Mouse (Mus musculus) spleen, postnatal 14 days (tissue): Measurements from ENCODE around the gene Sh3bgr.

Source experiments
- DNase-seq, 2 experiments: peaks; one replicate each; pipeline ENCODE4 v3.0.0; 2021 to 2022; ENCODE audit warnings: low spot score in 2 of 2

The Sh3bgr gene

GRCm38 (mm10) chr16:96199913-96200701 lies at the start of gene Sh3bgr:
Sh3bgr (plus strand) TSS chr16:96200450.
- no peak for DNase-seq

GRCm38 (mm10) chr16:96150995-96151394 lies 49.3 kb upstream of the Sh3bgr start:
- DNase-seq: no peak

- DNase-seq: peak; percentile 41 to 69
Observed at GRCm38 (mm10) chr16:96151551-96151950, 48.7 kb upstream of the Sh3bgr start.

- DNase-seq: no peak
Observed at GRCm38 (mm10) chr16:96154476-96154875, 45.8 kb upstream of the Sh3bgr start.

- no peak for DNase-seq
Observed at GRCm38 (mm10) chr16:96156019-96156418, 44.2 kb upstream of the Sh3bgr start.

- DNase-seq: no peak
Observed at GRCm38 (mm10) chr16:96157171-96157570, 43.1 kb upstream of the Sh3bgr start.

GRCm38 (mm10) chr16:96158511-96159080 lies 41.7 kb upstream of the Sh3bgr start:
- DNase-seq: no peak

- DNase-seq: peak in 1 of 2 experiments; percentile 31
Observed at GRCm38 (mm10) chr16:96159091-96159731, 41.0 kb upstream of the Sh3bgr start.

GRCm38 (mm10) chr16:96159794-96160346 lies 40.4 kb upstream of the Sh3bgr start:
- no peak for DNase-seq

- DNase-seq: no peak
Observed at GRCm38 (mm10) chr16:96160927-96161326, 39.3 kb upstream of the Sh3bgr start.

- no peak for DNase-seq
Observed at GRCm38 (mm10) chr16:96161336-96161735, 38.9 kb upstream of the Sh3bgr start.

GRCm38 (mm10) chr16:96165723-96166264 lies 34.5 kb upstream of the Sh3bgr start:
- no peak for DNase-seq

- no peak for DNase-seq
Observed at GRCm38 (mm10) chr16:96168837-96169236, 31.4 kb upstream of the Sh3bgr start.

GRCm38 (mm10) chr16:96173648-96174047 lies 26.6 kb upstream of the Sh3bgr start:
- no peak for DNase-seq

GRCm38 (mm10) chr16:96175399-96175798 lies 24.9 kb upstream of the Sh3bgr start:
- no peak for DNase-seq

- DNase-seq: no peak
Observed at GRCm38 (mm10) chr16:96179156-96179555, 21.1 kb upstream of the Sh3bgr start.

GRCm38 (mm10) chr16:96187619-96188018 lies 12.6 kb upstream of the Sh3bgr start:
- no peak for DNase-seq

GRCm38 (mm10) chr16:96191531-96192506 lies 8.4 kb upstream of the Sh3bgr start, which contains the start of gene Lca5l:
Lca5l (minus strand) TSS chr16:96192271.
- peak; percentile 84 to 86 for DNase-seq

GRCm38 (mm10) chr16:96200702-96201028 lies 415 bp downstream of the Sh3bgr start:
- DNase-seq: no peak

GRCm38 (mm10) chr16:96201485-96202232 lies 1.4 kb downstream of the Sh3bgr start:
- DNase-seq: no peak
